Mouse (Mus musculus): ENCODE data around the gene C1ql1.

C1ql1 gene

GRCm38 (mm10) chr11:102902107-102902506 is 44.4 kb downstream of the C1ql1 start:
- no peak for DNase-seq (ENCODE audit: low spot score in 2 of 2)

- no peak for DNase-seq (ENCODE audit: low spot score in 2 of 2)
These were observed 45.3 kb downstream of the C1ql1 start for GRCm38 (mm10) chr11:102901199-102901598.

DNA sequence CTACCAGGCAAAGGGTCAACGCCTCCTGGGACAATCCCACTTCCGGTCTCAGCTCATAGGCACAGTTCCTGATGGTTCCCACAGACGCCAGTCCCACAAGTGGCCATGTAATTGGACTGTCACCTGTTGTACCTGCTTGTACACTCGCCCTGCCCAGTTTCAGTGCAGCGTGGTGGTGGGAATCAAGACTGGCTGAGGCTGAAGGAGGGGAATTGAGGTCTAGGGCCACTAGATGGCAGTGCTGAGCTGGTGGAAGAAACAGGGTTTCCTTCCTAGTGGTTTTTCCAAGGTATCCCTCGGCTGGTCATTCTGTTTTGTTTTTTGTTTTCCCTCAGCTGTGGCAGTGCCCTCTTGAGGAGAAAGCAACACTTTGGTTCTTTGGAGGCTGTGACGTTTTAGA is 45.7 kb downstream of the C1ql1 start, which contains the start of gene Gfap:
Gene Gfap (minus strand): TSS at position 150 of the 400 bp plus-strand sequence.
- DNase-seq (ENCODE audit: low spot score in 2 of 2), result peak; percentile 81 to 84

DNA sequence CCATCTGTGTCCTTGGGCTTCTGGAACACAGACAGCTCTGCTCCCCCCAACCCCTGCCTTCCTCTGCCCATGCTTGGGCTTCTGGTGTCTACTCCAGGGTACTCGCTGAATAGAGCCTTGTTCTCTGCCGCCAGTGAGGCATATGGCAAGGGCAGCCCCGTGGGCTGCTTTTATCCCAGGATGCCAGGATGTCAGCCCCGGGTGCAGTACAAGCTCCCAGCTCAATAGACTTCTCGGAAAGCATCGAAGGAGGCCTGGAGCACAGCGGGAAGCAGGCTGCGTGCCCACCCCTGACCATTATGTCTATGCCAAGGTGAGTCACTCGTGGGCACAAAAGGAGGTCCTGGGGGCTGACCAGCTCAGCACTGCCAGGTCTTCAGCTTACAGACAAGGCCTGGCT is 48.1 kb downstream of the C1ql1 start:
- peak in 1 of 2 experiments; percentile 31 for DNase-seq (ENCODE audit: low spot score in 2 of 2)

DNA sequence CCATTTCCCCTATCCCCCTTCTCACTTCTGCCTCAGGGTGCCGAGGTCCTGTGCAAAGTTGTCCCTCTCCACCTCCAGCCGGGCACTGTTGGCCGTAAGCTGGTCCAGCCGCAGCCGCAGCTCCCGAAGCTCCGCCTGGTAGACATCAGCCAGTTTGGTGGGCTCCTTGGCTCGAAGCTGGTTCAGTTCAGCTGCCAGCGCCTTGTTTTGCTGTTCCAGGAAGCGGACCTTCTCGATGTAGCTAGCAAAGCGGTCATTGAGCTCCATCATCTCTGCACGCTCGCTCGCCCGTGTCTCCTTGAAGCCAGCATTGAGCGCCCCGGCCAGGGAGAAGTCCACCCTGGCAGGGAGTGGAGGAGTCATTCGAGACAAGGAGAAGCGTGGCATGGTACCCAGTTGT is 49.8 kb downstream of the C1ql1 start:
- DNase-seq (ENCODE audit: low spot score in 2 of 2), result no peak

DNA sequence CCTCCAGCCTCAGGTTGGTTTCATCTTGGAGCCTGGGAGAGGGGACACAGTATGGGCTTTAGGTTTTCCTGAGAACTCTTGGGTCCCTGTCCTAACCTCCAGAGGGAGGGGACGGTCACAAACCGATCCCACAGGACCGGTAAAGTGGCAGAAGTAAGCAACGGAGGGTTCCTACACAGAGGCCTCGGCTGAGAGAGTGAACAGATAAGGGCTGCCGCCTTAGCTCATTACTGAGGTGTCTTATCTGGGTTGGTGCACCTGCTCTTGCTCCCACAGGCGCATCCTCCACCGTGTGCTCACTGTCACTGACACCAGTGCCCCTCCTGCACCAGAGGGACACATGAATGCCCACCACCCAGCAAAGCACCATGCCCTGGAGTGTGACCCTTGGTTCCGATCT is 50.7 kb downstream of the C1ql1 start:
- DNase-seq (ENCODE audit: low spot score in 2 of 2), result no peak

- no peak for DNase-seq (ENCODE audit: low spot score in 2 of 2)
These were observed 51.8 kb downstream of the C1ql1 start for GRCm38 (mm10) chr11:102894716-102895115.

DNA sequence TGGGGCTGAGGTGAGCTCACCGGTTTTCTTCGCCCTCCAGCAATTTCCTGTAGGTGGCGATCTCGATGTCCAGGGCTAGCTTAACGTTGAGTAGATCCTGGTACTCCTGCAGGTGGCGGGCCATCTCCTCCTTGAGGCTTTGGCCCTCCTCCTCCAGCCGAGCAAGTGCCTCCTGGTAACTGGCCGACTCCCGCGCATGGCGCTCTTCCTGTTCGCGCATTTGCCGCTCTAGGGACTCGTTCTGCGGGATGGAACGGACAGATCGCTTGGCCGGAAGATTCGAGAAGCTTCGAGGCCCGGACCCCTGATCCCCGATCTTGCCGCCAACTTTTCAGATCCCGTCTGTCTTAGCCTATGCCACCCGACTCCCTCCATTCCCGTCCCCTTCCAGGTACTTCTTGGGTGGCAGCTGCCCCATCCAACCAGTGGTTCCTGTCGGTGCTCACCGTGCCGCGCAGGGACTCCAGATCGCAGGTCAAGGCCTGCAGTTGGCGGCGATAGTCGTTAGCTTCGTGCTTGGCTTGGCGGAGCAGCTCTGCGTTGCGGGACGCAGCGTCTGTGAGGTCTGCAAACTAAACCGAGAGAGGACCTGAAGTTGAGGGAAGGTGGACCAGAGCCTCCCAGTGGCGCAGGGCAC is 53.4 kb downstream of the C1ql1 start:
- DNase-seq (ENCODE audit: low spot score in 2 of 2), result peak in 1 of 2 experiments; percentile 38

DNA sequence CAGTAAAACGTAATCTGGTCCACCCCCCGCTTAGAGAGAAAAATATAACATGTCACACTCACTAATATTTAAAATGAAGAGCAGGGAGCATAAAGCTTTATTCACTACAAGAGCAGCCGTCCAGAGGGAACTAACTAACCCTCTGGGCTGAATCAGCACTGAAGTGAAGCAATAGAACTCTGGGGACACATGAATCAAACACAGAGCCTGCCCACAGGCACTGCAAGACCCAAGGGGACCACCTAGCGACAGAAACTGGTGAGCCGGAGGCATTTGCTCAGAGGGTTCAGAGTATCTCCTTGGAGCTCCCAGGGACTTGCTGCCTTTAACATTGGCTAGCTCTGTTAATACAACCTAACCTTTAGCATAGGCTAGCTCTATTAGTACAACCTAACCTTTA is 56.4 kb downstream of the C1ql1 start:
- DNase-seq (ENCODE audit: low spot score in 2 of 2), result no peak

Measured in frontal cortex, postnatal 36 days (tissue).